Mouse (Mus musculus): ENCODE results near the gene Pknox1. TPM values are rescaled to one million over a fixed set of nuclear protein-coding genes. Genes with fewer than 3 reads are reported as not detected.
A peak's percentile ranks its signal among the peaks of the same experiment; 100 is the strongest.

Pknox1 gene
- polyA plus RNA-seq, 1 experiment from 2014 or later: 21.9 TPM

DNA sequence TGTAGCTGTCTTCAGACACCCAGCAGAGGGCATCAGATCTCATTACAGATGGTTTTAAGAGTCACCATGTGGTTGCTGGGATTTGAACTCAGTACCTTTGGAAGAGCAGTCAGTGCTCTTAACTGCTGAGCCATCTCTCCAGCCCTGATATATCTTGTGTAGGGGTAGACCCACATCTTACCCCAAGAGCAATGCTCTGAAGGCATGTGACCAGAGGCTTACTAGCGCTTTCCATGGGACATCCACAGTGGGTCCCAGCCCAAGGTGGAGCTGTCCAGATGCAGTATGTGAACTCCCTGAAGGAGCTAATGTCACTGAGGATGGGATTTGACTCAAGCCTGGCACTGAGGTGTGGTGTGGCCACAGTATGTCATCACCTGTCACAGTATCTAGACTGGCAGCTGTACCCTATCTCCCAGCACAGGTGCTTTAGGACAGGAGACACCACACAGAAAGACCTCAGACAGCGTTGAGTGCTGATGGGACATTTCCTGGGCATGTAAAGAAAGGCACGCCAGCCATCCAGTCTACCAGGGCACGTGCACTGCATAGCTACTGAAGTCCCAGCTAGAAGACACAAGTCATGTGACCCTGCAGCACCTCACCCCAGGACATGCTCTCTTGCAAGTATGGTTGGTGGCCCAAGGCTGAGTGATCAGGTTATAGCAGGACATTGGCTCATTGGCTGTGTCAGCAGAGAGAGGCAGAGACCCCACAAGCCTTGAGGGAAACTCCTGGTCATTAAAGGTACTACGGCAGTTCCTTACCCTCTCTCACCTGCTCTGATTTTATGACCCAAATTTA lies 81.9 kb downstream of the Pknox1 start:
- DNase-seq (ENCODE audit: low spot score): peak; percentile 73
- no peaks in the 10 kb centered on the region for H3K27me3 ChIP-seq (ENCODE audit: insufficient read depth, poor library complexity, severe bottlenecking)
- 88% methylated on average over 5 of the region's 5 CpGs for WGBS
- H3K9me3 ChIP-seq: no peaks in the 10 kb centered on the region
- H3K36me3 ChIP-seq: peaks cover 57% of the 10 kb centered on the region
- H3K4me3 ChIP-seq: no peak overlapping the region
- no peaks in the 10 kb centered on the region for H3K4me1 ChIP-seq
- H3K27ac ChIP-seq: no peak overlapping the region

DNA sequence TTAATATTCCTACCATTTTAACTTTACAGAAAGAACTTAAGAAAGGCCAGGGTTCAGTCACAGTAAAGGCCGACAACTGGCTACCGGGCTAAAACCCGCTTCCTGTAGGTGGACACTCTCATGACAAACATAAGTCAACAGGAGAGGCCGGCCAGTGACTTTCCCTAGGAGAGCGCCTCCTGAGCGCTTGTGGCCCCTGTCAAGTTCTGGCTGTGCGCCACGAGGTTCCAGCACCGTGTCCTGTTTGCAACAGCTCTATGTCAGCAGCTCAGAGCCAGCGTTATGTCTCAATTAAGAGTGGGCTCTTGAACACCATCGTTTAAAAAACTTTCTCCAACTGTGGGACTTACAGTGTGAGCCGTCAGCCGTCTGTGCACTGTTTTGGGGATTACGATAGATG lies 87.6 kb downstream of the Pknox1 start:
- H3K36me3 ChIP-seq: peaks cover 91% of the 10 kb centered on the region
- H3K27ac ChIP-seq: no peak overlapping the region
- peaks cover 7% of the 10 kb centered on the region for H3K4me1 ChIP-seq
- no peaks in the 10 kb centered on the region for H3K9me3 ChIP-seq
- H3K27me3 ChIP-seq (ENCODE audit: insufficient read depth, poor library complexity, severe bottlenecking): no peaks in the 10 kb centered on the region
- no peak for DNase-seq (ENCODE audit: low spot score)
- H3K4me3 ChIP-seq: no peak overlapping the region
- 92% methylated on average over 14 of the region's 14 CpGs for WGBS

DNA sequence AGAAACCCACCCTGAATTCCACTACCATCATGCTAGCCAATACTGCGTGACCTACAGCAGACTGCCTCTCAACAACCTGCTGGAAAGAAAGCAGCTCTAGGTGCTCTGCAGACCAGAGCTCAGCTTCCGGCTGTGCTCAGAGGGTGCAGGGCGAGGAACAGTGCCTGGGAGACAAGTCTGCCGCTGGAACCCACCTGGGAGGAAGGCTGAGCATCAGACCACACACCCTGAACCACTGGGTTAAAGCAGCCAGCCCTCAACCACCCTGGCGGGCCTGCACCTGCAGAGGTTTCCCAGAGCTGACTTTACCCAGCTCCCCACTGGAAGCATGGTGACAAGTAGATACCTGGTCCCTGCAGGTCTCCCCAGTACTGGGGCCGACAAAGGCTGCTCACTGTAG lies 88.7 kb downstream of the Pknox1 start:
- H3K27me3 ChIP-seq (ENCODE audit: insufficient read depth, poor library complexity, severe bottlenecking): no peaks in the 10 kb centered on the region
- H3K36me3 ChIP-seq: peaks cover 79% of the 10 kb centered on the region
- H3K4me3 ChIP-seq: no peak overlapping the region
- no peak for DNase-seq (ENCODE audit: low spot score)
- H3K27ac ChIP-seq: no peak overlapping the region
- 87% methylated on average over 6 of the region's 6 CpGs for WGBS
- no peaks in the 10 kb centered on the region for H3K9me3 ChIP-seq
- H3K4me1 ChIP-seq: peaks cover 12% of the 10 kb centered on the region

DNA sequence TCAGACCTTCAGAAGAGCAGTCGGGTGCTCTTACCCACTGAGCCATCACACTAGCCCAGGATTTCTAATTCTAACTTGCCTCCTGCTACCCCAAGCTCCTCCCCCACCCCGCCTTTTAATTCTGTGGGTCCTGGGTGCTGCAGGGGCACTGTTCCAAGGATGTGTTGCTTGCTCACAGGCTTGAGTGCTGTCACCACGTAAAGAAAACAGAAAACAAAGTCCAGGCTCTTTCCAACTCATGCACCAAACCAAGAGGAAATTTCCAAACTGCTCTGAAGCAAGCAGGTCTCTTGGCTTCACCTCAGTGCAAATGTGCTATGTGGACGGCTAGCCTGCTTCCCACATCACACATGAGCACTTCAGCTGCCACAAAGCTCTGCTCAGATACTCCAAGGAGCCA lies 90.8 kb downstream of the Pknox1 start:
- Histone ChIP-seq H3K27ac (no peak overlapping the region), H3K27me3 (ENCODE audit: insufficient read depth, poor library complexity, severe bottlenecking) (no peaks in the 10 kb centered on the region), H3K4me3 (no peak overlapping the region), H3K36me3 (peaks cover 58% of the 10 kb centered on the region), H3K9me3 (no peaks in the 10 kb centered on the region), H3K4me1 (peaks cover 17% of the 10 kb centered on the region)
- DNase-seq (ENCODE audit: low spot score): no peak
- 73% methylated on average over 4 of the region's 4 CpGs for WGBS

DNA sequence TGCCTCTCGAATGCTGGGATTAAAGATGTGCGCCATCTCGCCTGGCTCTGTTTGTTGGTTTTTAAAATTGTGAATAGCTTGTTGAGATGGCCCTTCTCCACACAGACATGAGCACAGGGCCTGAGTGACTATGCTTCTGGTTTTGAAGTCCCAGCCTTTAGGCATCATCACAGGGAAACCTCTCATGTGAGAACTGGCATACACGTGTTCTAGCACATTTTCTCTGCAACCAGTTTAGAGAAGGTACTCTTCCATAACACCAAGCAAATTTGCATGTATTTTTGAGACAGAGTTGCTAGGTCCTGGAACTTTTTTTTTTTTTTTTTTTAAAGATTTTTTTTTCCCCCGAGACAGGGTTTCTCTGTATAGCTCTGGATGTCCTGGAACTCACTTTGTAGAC lies 92.1 kb downstream of the Pknox1 start:
- Histone ChIP-seq H3K36me3 (peaks cover 45% of the 10 kb centered on the region), H3K9me3 (no peaks in the 10 kb centered on the region), H3K4me3 (no peak overlapping the region), H3K27me3 (ENCODE audit: insufficient read depth, poor library complexity, severe bottlenecking) (no peaks in the 10 kb centered on the region), H3K27ac (no peak overlapping the region), H3K4me1 (peaks cover 17% of the 10 kb centered on the region)
- WGBS: 85% methylated on average over 5 of the region's 5 CpGs
- no peak for DNase-seq (ENCODE audit: low spot score)

Small RNAs within 50 kb of the gene (microRNA-seq; reads per million reads assigned to microRNA genes)
- gene Gm24970: not detected

Other genes starting within 250 kb of the Pknox1 start
- 5.9 and 14.4 TPM in 2 replicates for gene Pde9a, start 178.5 kb upstream of the Pknox1 start, polyA plus RNA-seq (2016; fragmentation: Nextera tagmentation; extraction: Ambion mirVana)
- 38.2 and 49.3 TPM in 2 replicates for gene Wdr4, start 44.8 kb upstream of the Pknox1 start, polyA plus RNA-seq (2016; fragmentation: Nextera tagmentation; extraction: Ambion mirVana)
- gene Ndufv3, start 44.6 kb upstream of the Pknox1 start, polyA plus RNA-seq (2016; fragmentation: Nextera tagmentation; extraction: Ambion mirVana): 392 and 480 TPM in 2 replicates
- gene Cbs, start 72.5 kb downstream of the Pknox1 start, polyA plus RNA-seq (2016; fragmentation: Nextera tagmentation; extraction: Ambion mirVana): 0.89 and 2.1 TPM in 2 replicates
- 271 and 373 TPM in 2 replicates for gene U2af1, start 94.2 kb downstream of the Pknox1 start, polyA plus RNA-seq (2016; fragmentation: Nextera tagmentation; extraction: Ambion mirVana)
- not detected in 2 replicates for gene Cryaa, start 113.1 kb downstream of the Pknox1 start, polyA plus RNA-seq (2016; fragmentation: Nextera tagmentation; extraction: Ambion mirVana)

Measured in heart, embryonic 10.5 days (tissue).